Mouse (Mus musculus): ENCODE measurements around the gene Gpr35. TPM values are rescaled to one million over a fixed set of nuclear protein-coding genes. Genes with fewer than 3 reads are reported as not detected.

Gene Gpr35
- polyA plus RNA-seq, 1 experiment: 1.9 TPM

DNA sequence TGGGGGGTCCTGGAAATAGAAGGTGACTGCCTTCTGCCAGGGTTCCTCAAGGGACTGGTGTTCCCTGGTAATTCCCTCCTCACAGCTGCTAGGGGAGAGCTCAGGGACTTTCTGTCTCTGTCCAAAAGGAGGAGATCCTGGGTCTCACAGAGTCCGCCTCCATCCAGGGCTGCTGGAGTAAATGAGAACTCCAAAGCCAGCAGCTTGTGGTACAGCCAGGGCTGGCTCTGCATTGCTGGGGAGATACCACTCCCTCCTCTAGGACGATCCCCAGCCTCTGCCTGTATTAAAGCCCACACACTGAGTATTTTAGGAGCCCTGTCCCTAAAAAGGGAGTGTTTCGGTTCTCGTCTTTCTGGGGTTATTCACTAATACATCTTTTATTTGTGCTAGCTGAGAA, 69.9 kb downstream of the Gpr35 start:
- TF ChIP-seq POLR2A (IDR thresholded peaks at IDR 0.05; ENCODE audit: low read depth, low read length) (no peak), CTCF (conservative IDR thresholded peaks at IDR 0.05; ENCODE audit: insufficient read depth, insufficient read length, low read depth, low read length) (no peak)
- no peak for DNase-seq
- 74% methylated on average over 4 of the region's 4 CpGs for WGBS
- H3K27me3 ChIP-seq (replicated peaks; ENCODE audit: control insufficient read depth, insufficient read depth, low read length): no peaks in the 10 kb centered on the region
- H3K4me1 ChIP-seq (ENCODE audit: control insufficient read depth, insufficient read depth, low read length): no peaks in the 10 kb centered on the region
- H3K4me3 ChIP-seq (ENCODE audit: insufficient read depth, low read depth, low read length): no peak overlapping the region
- H3K36me3 ChIP-seq (ENCODE audit: control insufficient read depth, insufficient read depth, low read length): no peaks in the 10 kb centered on the region
- no peak overlapping the region for H3K27ac ChIP-seq (ENCODE audit: insufficient read depth, low read depth, low read length)

DNA sequence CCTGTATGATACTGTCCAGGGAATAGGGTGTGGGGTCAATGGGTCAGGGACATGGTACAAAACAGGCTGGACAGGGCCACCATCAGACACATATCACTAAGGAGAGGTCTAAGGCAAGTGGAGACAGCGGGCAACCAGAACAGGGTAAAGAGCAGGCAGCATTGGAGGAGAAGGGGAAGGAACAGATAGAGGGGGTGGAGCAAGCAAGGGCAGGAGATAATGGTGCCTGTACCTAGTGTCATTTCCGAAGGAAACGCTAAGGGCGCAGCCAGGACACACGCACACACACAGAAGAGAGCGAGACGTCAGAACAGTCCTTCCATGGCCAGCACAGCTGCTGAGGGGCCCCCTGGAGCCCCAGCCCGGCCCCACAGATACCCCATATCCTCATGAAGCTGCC, 75.9 kb downstream of the Gpr35 start:
- Histone ChIP-seq H3K27ac (ENCODE audit: insufficient read depth, low read depth, low read length) (no peak overlapping the region), H3K27me3 (replicated peaks; ENCODE audit: control insufficient read depth, insufficient read depth, low read length) (no peaks in the 10 kb centered on the region), H3K4me1 (ENCODE audit: control insufficient read depth, insufficient read depth, low read length) (no peaks in the 10 kb centered on the region), H3K36me3 (ENCODE audit: control insufficient read depth, insufficient read depth, low read length) (no peaks in the 10 kb centered on the region), H3K4me3 (ENCODE audit: insufficient read depth, low read depth, low read length) (no peak overlapping the region)
- TF ChIP-seq CTCF (conservative IDR thresholded peaks at IDR 0.05; ENCODE audit: insufficient read depth, insufficient read length, low read depth, low read length): no peak
- no peak for TF ChIP-seq POLR2A (IDR thresholded peaks at IDR 0.05; ENCODE audit: low read depth, low read length)
- no peak for DNase-seq
- 89% methylated on average over 8 of the region's 8 CpGs for WGBS

DNA sequence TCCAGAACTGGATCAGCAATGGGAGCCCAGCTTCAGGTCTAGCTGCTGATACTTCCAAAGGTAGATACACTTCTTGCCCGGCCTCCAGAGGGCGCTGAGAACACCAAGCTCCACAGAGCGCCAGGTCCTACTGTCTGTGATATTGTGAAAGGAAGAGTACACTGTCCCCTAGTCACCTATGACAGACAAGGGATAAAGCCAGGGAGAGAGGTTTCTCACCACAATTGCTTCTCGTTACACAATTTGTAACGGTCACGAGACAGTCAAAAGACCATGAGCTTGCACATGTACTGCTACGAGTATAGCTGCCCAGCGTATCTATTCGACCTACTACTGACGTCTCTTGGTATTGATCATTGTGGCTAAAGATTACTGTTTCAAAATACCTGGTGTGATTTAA, 78.7 kb downstream of the Gpr35 start:
- no peak for DNase-seq
- TF ChIP-seq POLR2A (IDR thresholded peaks at IDR 0.05; ENCODE audit: low read depth, low read length) (no peak), CTCF (conservative IDR thresholded peaks at IDR 0.05; ENCODE audit: insufficient read depth, insufficient read length, low read depth, low read length) (no peak; the same call in 1 of the 2 replicates)

DNA sequence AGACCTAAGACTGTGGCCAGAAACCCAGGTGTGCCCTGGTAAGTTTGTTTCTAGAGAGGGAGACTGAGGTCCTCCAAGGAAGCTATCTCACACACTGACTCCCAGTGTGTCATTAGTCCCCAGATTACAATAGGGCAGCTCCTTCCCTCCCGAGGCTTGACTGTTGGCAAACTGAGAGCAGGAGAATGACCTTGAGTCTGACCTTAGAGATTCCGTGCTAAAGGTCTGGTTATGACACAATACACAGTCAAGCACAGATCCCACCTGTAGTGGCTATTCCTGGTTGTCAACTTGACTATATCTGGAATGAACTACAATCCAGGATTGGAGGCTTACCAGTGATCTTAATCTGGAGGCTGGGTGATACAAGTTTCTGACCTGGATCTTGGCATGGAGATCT, 79.4 kb downstream of the Gpr35 start:
- DNase-seq: no peak
- Histone ChIP-seq H3K27ac (ENCODE audit: insufficient read depth, low read depth, low read length) (no peak overlapping the region), H3K36me3 (ENCODE audit: control insufficient read depth, insufficient read depth, low read length) (no peaks in the 10 kb centered on the region), H3K27me3 (replicated peaks; ENCODE audit: control insufficient read depth, insufficient read depth, low read length) (no peaks in the 10 kb centered on the region), H3K4me1 (ENCODE audit: control insufficient read depth, insufficient read depth, low read length) (no peaks in the 10 kb centered on the region), H3K4me3 (ENCODE audit: insufficient read depth, low read depth, low read length) (no peak overlapping the region)
- WGBS: 71% methylated on average over 2 of the region's 2 CpGs
- TF ChIP-seq CTCF (conservative IDR thresholded peaks at IDR 0.05; ENCODE audit: insufficient read depth, insufficient read length, low read depth, low read length) (no peak), POLR2A (IDR thresholded peaks at IDR 0.05; ENCODE audit: low read depth, low read length) (no peak)

More for the DNA sequence above, 78.7 kb downstream of the Gpr35 start:
- Histone ChIP-seq H3K27me3 (replicated peaks; ENCODE audit: control insufficient read depth, insufficient read depth, low read length) (no peaks in the 10 kb centered on the region), H3K4me1 (ENCODE audit: control insufficient read depth, insufficient read depth, low read length) (no peaks in the 10 kb centered on the region), H3K4me3 (ENCODE audit: insufficient read depth, low read depth, low read length) (no peak overlapping the region), H3K36me3 (ENCODE audit: control insufficient read depth, insufficient read depth, low read length) (no peaks in the 10 kb centered on the region), H3K27ac (ENCODE audit: insufficient read depth, low read depth, low read length) (no peak overlapping the region)
- 93% methylated on average over 10 of the region's 10 CpGs for WGBS

DNA sequence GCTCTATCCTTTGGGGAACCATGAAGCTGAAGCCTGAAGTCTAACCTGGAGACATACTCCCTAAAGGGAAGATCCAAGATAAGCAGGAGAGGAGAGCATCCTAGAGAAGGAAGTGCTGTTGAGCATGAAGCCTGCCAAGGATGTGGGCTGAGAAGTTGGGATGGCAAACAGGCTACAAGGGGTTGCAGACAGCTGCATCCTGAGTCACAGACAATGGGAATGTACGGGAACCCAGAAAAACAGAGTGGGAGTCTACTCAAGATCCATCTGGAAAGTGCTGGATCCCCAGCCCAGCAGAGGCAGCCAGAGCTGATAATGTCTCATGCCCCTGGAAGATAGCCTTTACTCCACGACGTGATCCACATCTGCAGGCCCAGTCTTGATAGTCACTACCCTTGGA, 80.5 kb downstream of the Gpr35 start:
- no peaks in the 10 kb centered on the region for H3K36me3 ChIP-seq (ENCODE audit: control insufficient read depth, insufficient read depth, low read length)
- no peak for DNase-seq
- H3K4me1 ChIP-seq (ENCODE audit: control insufficient read depth, insufficient read depth, low read length): no peaks in the 10 kb centered on the region
- no peak overlapping the region for H3K4me3 ChIP-seq (ENCODE audit: insufficient read depth, low read depth, low read length)
- 91% methylated on average over 3 of the region's 3 CpGs for WGBS
- H3K27me3 ChIP-seq (replicated peaks; ENCODE audit: control insufficient read depth, insufficient read depth, low read length): no peaks in the 10 kb centered on the region
- H3K27ac ChIP-seq (ENCODE audit: insufficient read depth, low read depth, low read length): no peak overlapping the region
- TF ChIP-seq POLR2A (IDR thresholded peaks at IDR 0.05; ENCODE audit: low read depth, low read length) (no peak), CTCF (conservative IDR thresholded peaks at IDR 0.05; ENCODE audit: insufficient read depth, insufficient read length, low read depth, low read length) (no peak)

DNA sequence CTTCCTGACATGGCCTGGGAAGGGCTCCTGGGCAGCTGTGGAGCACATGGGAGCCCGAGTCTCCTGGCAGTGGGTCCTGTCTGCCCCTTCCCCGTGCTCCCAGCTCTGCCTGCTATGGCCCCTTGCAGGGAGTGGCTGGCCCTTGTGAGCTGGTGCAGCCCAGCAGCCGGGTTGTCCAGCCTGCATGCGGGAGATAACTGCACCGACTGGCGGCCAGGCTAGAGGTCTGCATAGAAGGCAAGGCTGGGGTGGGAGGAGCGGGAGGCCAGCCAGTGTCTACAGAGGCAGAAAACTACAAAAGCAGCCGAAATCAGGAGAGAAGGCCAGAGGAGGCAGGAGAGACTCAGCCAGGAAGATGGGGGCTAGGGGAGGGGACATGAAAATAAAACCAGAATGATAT, 83.3 kb downstream of the Gpr35 start:
- Histone ChIP-seq H3K27me3 (replicated peaks; ENCODE audit: control insufficient read depth, insufficient read depth, low read length) (no peaks in the 10 kb centered on the region), H3K4me3 (ENCODE audit: insufficient read depth, low read depth, low read length) (no peak overlapping the region), H3K36me3 (ENCODE audit: control insufficient read depth, insufficient read depth, low read length) (no peaks in the 10 kb centered on the region), H3K4me1 (ENCODE audit: control insufficient read depth, insufficient read depth, low read length) (no peaks in the 10 kb centered on the region), H3K27ac (ENCODE audit: insufficient read depth, low read depth, low read length) (no peak overlapping the region)
- no peak for DNase-seq
- TF ChIP-seq POLR2A (IDR thresholded peaks at IDR 0.05; ENCODE audit: low read depth, low read length) (no peak), CTCF (conservative IDR thresholded peaks at IDR 0.05; ENCODE audit: insufficient read depth, insufficient read length, low read depth, low read length) (no peak)
- WGBS: 56% methylated on average over 8 of the region's 8 CpGs

DNA sequence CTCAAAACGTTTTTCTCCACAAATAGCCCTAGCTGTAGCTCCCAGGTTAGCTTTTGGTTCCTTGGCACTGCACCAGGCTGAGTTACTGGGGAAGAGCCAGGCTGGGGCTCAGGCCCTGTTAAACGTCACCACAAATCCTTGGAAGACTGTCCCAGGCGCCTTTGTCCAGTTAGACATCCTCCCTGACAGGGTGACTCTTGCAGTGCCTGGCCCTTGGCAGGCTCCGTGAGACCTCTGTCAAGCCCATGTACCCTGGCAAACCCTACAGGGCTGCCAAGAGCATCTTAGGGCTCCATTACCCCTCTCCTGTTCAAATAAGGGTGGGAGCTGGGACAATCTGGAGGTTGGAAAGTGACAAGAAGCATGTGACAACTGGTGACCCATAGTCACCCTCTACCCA, 85.3 kb downstream of the Gpr35 start:
- H3K4me1 ChIP-seq (ENCODE audit: control insufficient read depth, insufficient read depth, low read length): no peaks in the 10 kb centered on the region
- H3K27ac ChIP-seq (ENCODE audit: insufficient read depth, low read depth, low read length): no peak overlapping the region
- TF ChIP-seq POLR2A (IDR thresholded peaks at IDR 0.05; ENCODE audit: low read depth, low read length) (no peak), CTCF (conservative IDR thresholded peaks at IDR 0.05; ENCODE audit: insufficient read depth, insufficient read length, low read depth, low read length) (no peak)
- no peak for DNase-seq
- no peaks in the 10 kb centered on the region for H3K36me3 ChIP-seq (ENCODE audit: control insufficient read depth, insufficient read depth, low read length)
- no peak overlapping the region for H3K4me3 ChIP-seq (ENCODE audit: insufficient read depth, low read depth, low read length)
- H3K27me3 ChIP-seq (replicated peaks; ENCODE audit: control insufficient read depth, insufficient read depth, low read length): no peaks in the 10 kb centered on the region
- WGBS: 75% methylated on average over 4 of the region's 4 CpGs

Other genes with a start within 250 kb of the Gpr35 start
- 21.8 and 24.0 TPM in 2 replicates for gene Gpc1, start 119.2 kb upstream of the Gpr35 start, polyA plus RNA-seq (2012; rRNA removed)
- gene Ankmy1, start 48.0 kb upstream of the Gpr35 start, polyA plus RNA-seq (2012; rRNA removed): 0.65 and 0.75 TPM in 2 replicates
- 36.6 and 42.6 TPM in 2 replicates for gene Dusp28, start 43.9 kb upstream of the Gpr35 start, polyA plus RNA-seq (2012; rRNA removed)
- gene Rnpepl1, start 40.1 kb upstream of the Gpr35 start, polyA plus RNA-seq (2012; rRNA removed): 161 and 199 TPM in 2 replicates
- 38.9 and 46.2 TPM in 2 replicates for gene Capn10, start 16.5 kb upstream of the Gpr35 start, polyA plus RNA-seq (2012; rRNA removed)
- gene Aqp12, start 55.5 kb downstream of the Gpr35 start, polyA plus RNA-seq (2012; rRNA removed): not detected in 2 replicates
- 1.3 and 1.4 TPM in 2 replicates for gene Kif1a, start 151.1 kb downstream of the Gpr35 start, polyA plus RNA-seq (2012; rRNA removed)
- 0.08 TPM in 1 of 2 replicates, not detected in the other for gene Agxt, start 184.4 kb downstream of the Gpr35 start, polyA plus RNA-seq (2012; rRNA removed)
- 7.9 and 10.4 TPM in 2 replicates for gene 2310007B03Rik, start 210.1 kb downstream of the Gpr35 start, polyA plus RNA-seq (2012; rRNA removed)
- 0.03 and 0.04 TPM in 2 replicates for gene Crocc2, start 217.9 kb downstream of the Gpr35 start, polyA plus RNA-seq (2012; rRNA removed)